Mouse (Mus musculus) E14TG2a.4 (cell line): Measurements from ENCODE around the gene Tmem229b.

Experiments used
- CTCF ChIP-seq: conservative IDR thresholded peaks from 2 replicates; pipeline ENCODE4 v1.5.1; 2014; ENCODE audit warnings: low read length
- NANOG ChIP-seq: IDR thresholded peaks from 2 replicates; pipeline ENCODE4 v1.6.1; 2014; ENCODE audit warnings: borderline replicate concordance, low read length, mixed read lengths
- POU5F1 ChIP-seq: IDR thresholded peaks from 2 replicates; pipeline ENCODE4 v1.6.1; 2014; ENCODE audit warnings: low read length, borderline replicate concordance

DNA sequence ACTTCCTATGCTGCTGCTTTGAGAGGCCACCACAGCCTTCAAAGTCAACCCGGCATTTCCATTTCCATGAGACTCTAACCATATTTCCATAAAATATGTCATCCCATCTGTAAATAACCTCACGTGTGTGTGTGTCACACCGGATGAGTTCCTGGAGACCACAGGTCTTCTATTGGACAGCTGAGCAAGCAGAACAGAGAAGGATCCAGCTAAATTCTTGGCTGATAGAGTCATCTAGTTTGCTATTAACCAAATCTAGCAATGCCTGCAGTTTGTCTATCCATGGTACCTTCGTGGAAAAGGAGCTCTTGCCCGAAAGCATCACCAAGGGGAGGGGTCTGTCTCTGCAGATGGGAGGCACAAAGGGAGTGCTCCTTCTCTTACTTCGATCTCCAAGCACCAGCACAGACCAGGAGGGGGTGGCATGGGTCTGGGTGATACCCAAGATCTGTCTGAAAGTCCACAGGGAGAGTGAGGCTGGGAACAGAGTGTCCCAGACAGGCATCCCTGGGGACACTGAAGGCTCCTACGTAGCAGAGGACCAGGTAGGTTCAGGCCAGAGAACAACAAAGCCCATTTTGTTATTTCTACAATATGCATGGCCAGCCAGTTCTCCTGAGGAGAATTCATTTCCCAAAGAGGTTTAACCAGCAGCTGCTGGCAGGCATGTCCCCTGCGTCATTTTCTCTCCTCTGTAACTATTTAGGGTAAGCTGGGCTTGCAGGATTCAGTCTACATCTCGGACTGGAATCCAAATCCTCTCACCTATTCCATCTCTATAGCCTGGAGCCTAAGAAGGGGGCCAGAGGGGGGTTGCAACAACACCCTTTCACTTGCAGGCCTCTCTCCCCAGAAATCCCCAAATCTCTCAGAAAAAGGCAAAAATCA lies 25.2 kb downstream of the Tmem229b start:
- no peak for TF ChIP-seq CTCF
- TF ChIP-seq POU5F1 = no peak
- TF ChIP-seq NANOG = no peak
